Mouse (Mus musculus) heart, adult 2 months (tissue): Measurements from ENCODE around the gene Olfr10. TPM values are rescaled to one million over a fixed set of nuclear protein-coding genes. Genes with fewer than 3 reads are reported as not detected.

Experiments
- DNase-seq, 2 experiments: peaks; one replicate each; pipeline ENCODE4 v3.0.0; 2021
- H3K27ac ChIP-seq: fragments of 200-600 bp; 2 replicates; pipeline ENCODE4 v1.8.1; 2022
- H3K27me3 ChIP-seq: fragments of 200-500 bp; 2 replicates; pipeline ENCODE4 v1.6.1; 2012; ENCODE audit warnings: mild to moderate bottlenecking, low read length, inconsistent platforms, mixed read lengths; ENCODE audit not compliant: control insufficient read depth, insufficient read depth
- H3K36me3 ChIP-seq: fragments of 200-500 bp; 2 replicates; pipeline ENCODE4 v1.6.1; 2012; ENCODE audit warnings: low read length, inconsistent platforms; ENCODE audit not compliant: control insufficient read depth, insufficient read depth
- H3K4me1 ChIP-seq: fragments of 200-500 bp; 2 replicates; pipeline ENCODE4 v1.6.1; 2011; ENCODE audit warnings: low read length; ENCODE audit not compliant: control insufficient read depth, insufficient read depth
- H3K4me3 ChIP-seq: fragments of 200-600 bp; 2 replicates; pipeline ENCODE4 v1.8.1; 2022
- H3K79me2 ChIP-seq: fragments of 200-500 bp; replicated peaks from 2 replicates; pipeline ENCODE4 v1.6.1; 2012; ENCODE audit warnings: mild to moderate bottlenecking, inconsistent platforms, low read length, moderate library complexity, mixed read lengths; ENCODE audit not compliant: control insufficient read depth, insufficient read depth
- H3K9ac ChIP-seq: fragments of 200-500 bp; 2 replicates; pipeline ENCODE4 v1.6.1; 2012; ENCODE audit warnings: low read depth, mild to moderate bottlenecking, control low read depth, inconsistent platforms, low read length, mixed read lengths
- CTCF ChIP-seq: fragments of 200-600 bp; IDR thresholded peaks from 2 replicates; pipeline ENCODE4 v1.8.1; 2022; ENCODE audit warnings: antibody characterized with exemption, mild to moderate bottlenecking, moderate library complexity
- EP300 ChIP-seq: fragments of 200-500 bp; IDR thresholded peaks from 2 replicates; pipeline ENCODE4 v1.6.1; 2011; ENCODE audit warnings: low read depth, low read length, control low read depth; ENCODE audit not compliant: insufficient read depth
- POLR2A ChIP-seq: fragments of 200-500 bp; IDR thresholded peaks from 2 replicates; pipeline ENCODE4 v1.6.1; 2011; ENCODE audit warnings: mild to moderate bottlenecking, low read depth, low read length, control low read depth; ENCODE audit not compliant: insufficient read depth
- WGBS: fragments of 180-500 bp; shearing (Covaris S2); methylation state at CpG from one replicate; pipeline ENCODE4 v1.1.7; 2018; 5-methylcytosine and 5-hydroxymethylcytosine counted together
- intact Hi-C: fragments of 180-260 bp; cut with DNase I; formaldehyde crosslinking; loops from one replicate; pipeline ENCODE4 v1.15.1; 2025
- polyA plus RNA-seq: library from polyadenylated mRNA; depleted of rRNA; stranded (reverse); fragments of >200 nt; gene quantifications from 2 replicates; pipeline ENCODE4 v1.2.3, GENCODE M21; 2012; rRNA removed
- total RNA-seq, 2 experiments: library from RNA; stranded (reverse); gene quantifications; 2 replicates each; pipeline ENCODE4 v1.2.3; 2021

The Olfr10 gene
- total and polyA plus RNA-seq, 3 experiments: not detected

DNA sequence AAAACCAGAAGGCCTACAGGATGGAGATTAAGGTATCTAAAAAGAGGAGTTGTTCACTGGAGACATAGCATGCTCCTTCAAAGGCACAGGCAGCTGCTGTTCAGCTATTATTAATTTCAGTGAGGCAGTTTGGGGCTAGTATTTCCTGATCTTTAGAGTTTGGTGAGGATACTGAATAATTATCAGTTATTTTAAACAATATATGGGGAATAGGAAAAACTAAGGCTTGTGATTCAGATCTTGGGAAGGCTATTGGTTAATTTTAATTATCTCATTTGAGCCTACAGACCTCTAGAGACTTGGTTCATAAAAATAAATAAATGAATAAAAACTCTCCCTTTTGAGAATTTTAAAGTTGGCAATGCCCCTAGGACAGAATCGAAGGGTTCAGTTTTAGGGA lies 30.3 kb downstream of the Olfr10 start, which contains the start of gene Olfr1390:
Olfr1390 (plus strand) TSS at position 301 of the 400 bp plus-strand sequence.
- no peak for DNase-seq
- H3K27ac ChIP-seq: no peak within 1 kb of the TSS
- H3K79me2 ChIP-seq: no peaks in the 10 kb centered on the region
- WGBS: 90% methylated on average over 1 of the region's 1 CpGs
- TF ChIP-seq POLR2A (no peak), CTCF (no peak), EP300 (no peak)
- no peak within 1 kb of the TSS for H3K9ac ChIP-seq
- no peaks in the 10 kb centered on the region for H3K27me3 ChIP-seq
- intact Hi-C loops: loop anchor here (5.0 kb wide), 1 partner anchor 47 kb away; no protein-coding TSS in a partner anchor
- no peaks in the 10 kb centered on the region for H3K4me1 ChIP-seq
- H3K36me3 ChIP-seq: no peaks in the 10 kb centered on the region
- no peak within 1 kb of the TSS for H3K4me3 ChIP-seq

DNA sequence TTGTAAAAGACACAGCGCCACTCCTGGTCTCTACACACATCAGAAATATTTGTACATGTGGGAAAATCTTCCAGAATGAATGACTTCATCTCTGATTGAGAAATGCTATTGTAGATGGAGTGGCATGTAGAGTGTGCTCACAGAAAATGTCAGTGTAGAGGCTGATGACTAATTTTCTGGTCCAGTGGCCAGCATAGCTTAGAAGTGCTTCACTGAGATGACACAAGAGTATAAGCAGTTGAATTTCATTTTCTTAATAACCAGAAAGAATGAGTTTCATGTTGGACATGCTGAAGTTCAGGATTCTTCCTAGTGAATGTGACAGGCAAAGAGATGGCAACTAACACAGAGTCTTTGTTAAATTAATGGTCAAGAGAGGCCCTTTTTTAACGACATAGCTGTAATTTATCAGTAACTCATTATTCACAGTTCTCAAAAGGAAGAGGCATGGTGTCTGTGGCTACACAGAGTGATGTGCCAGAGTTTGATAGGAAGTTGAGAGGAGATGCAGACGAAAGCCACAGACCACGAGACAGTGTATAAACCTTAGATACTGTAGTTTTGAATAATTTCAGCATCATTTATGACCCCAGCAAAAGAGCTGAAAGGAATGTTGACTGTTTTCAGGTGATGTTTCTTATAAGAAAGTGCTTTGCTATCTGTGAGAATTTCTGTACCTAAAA lies 32.8 kb downstream of the Olfr10 start:
- Histone ChIP-seq H3K36me3 (no peaks in the 10 kb centered on the region), H3K79me2 (no peaks in the 10 kb centered on the region), H3K27ac (no peak overlapping the region), H3K4me3 (no peak overlapping the region), H3K27me3 (no peaks in the 10 kb centered on the region), H3K9ac (no peak overlapping the region), H3K4me1 (no peaks in the 10 kb centered on the region)
- 53% methylated on average over 4 of the region's 4 CpGs for WGBS
- no peak for DNase-seq
- TF ChIP-seq POLR2A (no peak), CTCF (no peak), EP300 (no peak)
- intact Hi-C loops: loop anchor here (5.0 kb wide), 1 partner anchor 45 kb away; no protein-coding TSS in a partner anchor

Other genes starting within 250 kb of the Olfr10 start
- gene Tgtp2, start 240.5 kb upstream of the Olfr10 start, total RNA-seq: 1 to 10 TPM; 1.2 to 6.9 TPM
- gene Tgtp2, start 240.5 kb upstream of the Olfr10 start, polyA plus RNA-seq: 7.2 and 10.3 TPM in 2 replicates
- 1 to 10 TPM; 2.5 to 3.3 TPM for gene Ifi47, start 228.2 kb upstream of the Olfr10 start, total RNA-seq
- 2.6 and 3.3 TPM in 2 replicates for gene Ifi47, start 228.2 kb upstream of the Olfr10 start, polyA plus RNA-seq
- 1 to 10 TPM in 1 of 2 experiments, under 1 TPM in 1; 0.97 to 1.4 TPM for gene Olfr1396, start 189.9 kb upstream of the Olfr10 start, total RNA-seq
- gene Olfr1396, start 189.9 kb upstream of the Olfr10 start, polyA plus RNA-seq: 4.4 and 9.7 TPM in 2 replicates
- gene Olfr1395, start 162.5 kb upstream of the Olfr10 start, total RNA-seq: not detected
- gene Olfr1395, start 162.5 kb upstream of the Olfr10 start, polyA plus RNA-seq: 0.12 TPM in 1 of 2 replicates, not detected in the other
- gene Olfr1394, start 150.4 kb upstream of the Olfr10 start, total RNA-seq: not detected
- not detected in 2 replicates for gene Olfr1394, start 150.4 kb upstream of the Olfr10 start, polyA plus RNA-seq
- gene Btnl9, start 117.6 kb upstream of the Olfr10 start, total RNA-seq: 10 to 100 TPM; 25.0 to 31.4 TPM
- 18.9 and 23.0 TPM in 2 replicates for gene Btnl9, start 117.6 kb upstream of the Olfr10 start, polyA plus RNA-seq
- gene Zfp62, start 101.4 kb upstream of the Olfr10 start, total RNA-seq: 10 to 100 TPM; 23.9 to 28.9 TPM
- gene Zfp62, start 101.4 kb upstream of the Olfr10 start, polyA plus RNA-seq: 2.9 and 8.2 TPM in 2 replicates
- gene Mgat1, start 60.5 kb upstream of the Olfr10 start, total RNA-seq: 10 to 100 TPM; 59.2 to 72.3 TPM
- 74.4 and 86.4 TPM in 2 replicates for gene Mgat1, start 60.5 kb upstream of the Olfr10 start, polyA plus RNA-seq
- under 1 TPM; 0.39 TPM for gene Olfr1393, start 26.4 kb upstream of the Olfr10 start, total RNA-seq
- gene Olfr1393, start 26.4 kb upstream of the Olfr10 start, polyA plus RNA-seq: 1.8 and 2.1 TPM in 2 replicates
- not detected for gene Olfr1392, start 19.5 kb upstream of the Olfr10 start, total RNA-seq
- gene Olfr1392, start 19.5 kb upstream of the Olfr10 start, polyA plus RNA-seq: 0.08 TPM in 1 of 2 replicates, not detected in the other
- not detected for gene Olfr1391, start 18.0 kb downstream of the Olfr10 start, total RNA-seq
- gene Olfr1391, start 18.0 kb downstream of the Olfr10 start, polyA plus RNA-seq: not detected in 2 replicates
- gene Olfr1390, start 30.4 kb downstream of the Olfr10 start, total RNA-seq: not detected
- not detected in 2 replicates for gene Olfr1390, start 30.4 kb downstream of the Olfr10 start, polyA plus RNA-seq
- not detected for gene Olfr1389, start 118.3 kb downstream of the Olfr10 start, total RNA-seq
- not detected in 2 replicates for gene Olfr1389, start 118.3 kb downstream of the Olfr10 start, polyA plus RNA-seq
- not detected for gene Olfr1388, start 131.9 kb downstream of the Olfr10 start, total RNA-seq
- 0.06 TPM in 1 of 2 replicates, not detected in the other for gene Olfr1388, start 131.9 kb downstream of the Olfr10 start, polyA plus RNA-seq
- under 1 TPM in 1 of 2 experiments, not detected in 1; 0.07 TPM for gene Olfr1387, start 150.6 kb downstream of the Olfr10 start, total RNA-seq
- gene Olfr1387, start 150.6 kb downstream of the Olfr10 start, polyA plus RNA-seq: not detected in 2 replicates
- gene Olfr1386, start 160.3 kb downstream of the Olfr10 start, total RNA-seq: under 1 TPM in 1 of 2 experiments, not detected in 1; 0.09 TPM
- not detected in 2 replicates for gene Olfr1386, start 160.3 kb downstream of the Olfr10 start, polyA plus RNA-seq
- not detected for gene Olfr1385, start 184.3 kb downstream of the Olfr10 start, total RNA-seq
- gene Olfr1385, start 184.3 kb downstream of the Olfr10 start, polyA plus RNA-seq: not detected in 2 replicates
- not detected for gene Olfr1384, start 202.0 kb downstream of the Olfr10 start, total RNA-seq
- not detected in 2 replicates for gene Olfr1384, start 202.0 kb downstream of the Olfr10 start, polyA plus RNA-seq
- under 1 TPM; 0.31 to 0.32 TPM for gene Olfr1383, start 214.9 kb downstream of the Olfr10 start, total RNA-seq
- not detected in 2 replicates for gene Olfr1383, start 214.9 kb downstream of the Olfr10 start, polyA plus RNA-seq
- not detected for gene Olfr1382, start 223.5 kb downstream of the Olfr10 start, total RNA-seq
- gene Olfr1382, start 223.5 kb downstream of the Olfr10 start, polyA plus RNA-seq: not detected in 2 replicates
- gene Olfr1381, start 238.7 kb downstream of the Olfr10 start, total RNA-seq: not detected
- gene Olfr1381, start 238.7 kb downstream of the Olfr10 start, polyA plus RNA-seq: not detected in 2 replicates